Mouse (Mus musculus) olfactory bulb, adult 2 months (tissue): Measurements from ENCODE around the gene Gpat3. TPM values are rescaled to one million over a fixed set of nuclear protein-coding genes. Genes with fewer than 3 reads are reported as not detected.

Experiments used
- H3K27ac ChIP-seq: fragments of 200-500 bp; 2 replicates; pipeline ENCODE4 v1.5.1; 2012; ENCODE audit warnings: low read depth, low read length; ENCODE audit not compliant: insufficient read depth
- H3K4me1 ChIP-seq: fragments of 200-500 bp; 2 replicates; pipeline ENCODE4 v1.6.1; 2012; ENCODE audit warnings: low read length; ENCODE audit not compliant: control insufficient read depth, insufficient read depth
- H3K4me3 ChIP-seq: fragments of 200-500 bp; 2 replicates; pipeline ENCODE4 v1.5.1; 2012; ENCODE audit warnings: mild to moderate bottlenecking, low read depth, low read length, moderate library complexity; ENCODE audit not compliant: insufficient read depth
- CTCF ChIP-seq: fragments of 200-500 bp; IDR thresholded peaks from 2 replicates; pipeline ENCODE4 v1.5.1; 2012; ENCODE audit warnings: low read depth, mild to moderate bottlenecking, low read length, moderate library complexity; ENCODE audit not compliant: insufficient read depth
- POLR2A ChIP-seq: fragments of 200-500 bp; IDR thresholded peaks from 2 replicates; pipeline ENCODE4 v1.6.1; 2012; ENCODE audit warnings: mild to moderate bottlenecking, low read depth, low read length, moderate library complexity; ENCODE audit not compliant: insufficient read depth
- WGBS: fragments of 180-500 bp; shearing (Covaris S2); methylation state at CpG from one replicate; pipeline ENCODE4 v1.1.7; 2018; 5-methylcytosine and 5-hydroxymethylcytosine counted together
- polyA plus RNA-seq: library from polyadenylated mRNA; stranded (reverse); fragments of >200 nt; gene quantifications from 2 replicates; pipeline ENCODE4 v1.2.4, GENCODE M21; 2012; ENCODE audit warnings: low replicate concordance; ENCODE audit not compliant: missing spikeins, insufficient read depth, insufficient read length

Gpat3 gene
- polyA plus RNA-seq, 1 experiment = not detected

DNA sequence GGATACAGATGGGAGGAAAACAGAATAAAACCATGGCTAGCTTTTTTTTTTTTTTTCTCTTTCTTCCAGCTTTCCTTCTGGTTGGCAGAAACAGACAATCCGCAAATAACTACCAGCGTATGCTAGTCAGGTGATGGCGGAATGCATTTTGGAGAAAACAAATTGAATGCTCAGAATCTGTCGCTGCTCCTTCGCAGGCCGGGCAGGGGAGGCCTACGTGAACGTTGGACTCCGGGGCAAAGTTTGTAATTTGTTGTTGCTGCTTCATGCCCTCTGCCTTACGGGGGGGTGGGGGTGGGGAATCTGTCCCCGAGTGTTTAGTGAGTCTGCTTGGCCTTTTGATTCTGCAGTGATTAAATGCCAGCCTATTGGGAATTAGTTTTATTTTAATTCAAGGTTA lies 98.2 kb downstream of the Gpat3 start:
- 57% methylated on average over 11 of the region's 11 CpGs for WGBS
- H3K4me1 ChIP-seq = no peaks in the 10 kb centered on the region
- TF ChIP-seq POLR2A = no peak
- H3K27ac ChIP-seq = no peak overlapping the region
- H3K4me3 ChIP-seq = no peak overlapping the region

DNA sequence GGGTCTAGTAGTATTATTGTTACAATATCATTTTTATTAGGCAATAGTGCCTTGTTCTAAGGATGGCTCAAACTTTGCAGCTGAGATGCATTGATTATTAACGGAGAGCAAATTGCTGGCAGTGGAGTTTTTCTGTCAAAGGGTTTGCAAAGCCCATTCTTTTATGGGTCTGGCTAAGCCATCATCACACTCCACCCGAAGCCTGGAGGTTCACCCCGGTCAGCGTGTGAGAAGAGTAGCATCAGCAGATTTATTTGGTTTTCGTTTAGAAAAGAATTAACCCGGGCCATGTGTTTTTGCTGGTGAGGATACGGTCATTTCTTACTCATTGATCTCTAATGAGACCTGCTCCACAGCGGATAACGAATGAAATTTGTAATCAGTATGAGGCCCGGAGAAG lies 99.8 kb downstream of the Gpat3 start:
- WGBS = 88% methylated on average over 10 of the region's 10 CpGs
- no peaks in the 10 kb centered on the region for H3K4me1 ChIP-seq
- TF ChIP-seq POLR2A (no peak), CTCF (no peak)

More for the DNA sequence above, 99.8 kb downstream of the Gpat3 start:
- Histone ChIP-seq H3K27ac (no peak overlapping the region), H3K4me3 (no peak overlapping the region)

Other genes with a start within 250 kb of the Gpat3 start
- gene Coq2, start 170.6 kb upstream of the Gpat3 start, polyA plus RNA-seq = not detected in 2 replicates
- not detected in 2 replicates for gene Hpse, start 126.0 kb upstream of the Gpat3 start, polyA plus RNA-seq
- not detected in 2 replicates for gene Helq, start 47.1 kb upstream of the Gpat3 start, polyA plus RNA-seq
- not detected in 2 replicates for gene Mrps18c, start 47.1 kb upstream of the Gpat3 start, polyA plus RNA-seq
- not detected in 2 replicates for gene Abraxas1, start 24.7 kb upstream of the Gpat3 start, polyA plus RNA-seq